Mouse (Mus musculus): Measurements from ENCODE around the gene Mcoln1.

DNA sequence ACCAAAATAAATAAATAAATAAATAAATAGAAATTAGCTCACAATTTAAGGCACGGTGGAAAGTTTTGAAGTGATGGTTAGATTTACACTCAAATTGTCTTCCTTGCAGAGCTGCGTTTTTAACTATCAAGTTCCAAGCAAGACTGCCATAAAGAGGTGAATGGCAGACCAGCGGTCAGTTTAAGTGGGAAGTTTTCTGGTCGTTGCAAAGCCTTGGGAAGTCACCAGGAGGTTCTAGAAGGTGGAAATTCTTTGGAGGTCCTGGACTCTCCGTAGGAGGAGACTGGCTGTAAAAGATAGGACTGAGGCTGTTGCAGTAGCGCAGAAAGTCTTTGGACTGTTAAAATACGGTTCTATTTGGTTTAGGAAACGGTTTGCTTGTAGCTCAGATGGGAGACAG lies 506 bp upstream of the Mcoln1 start:
- no peak for TF ChIP-seq EP300 (IDR thresholded peaks at IDR 0.05; ENCODE audit: low read depth)
- no peak for TF ChIP-seq CTCF (IDR thresholded peaks at IDR 0.05; ENCODE audit: low read depth)

All from liver, postnatal 0 days (tissue).